Mouse (Mus musculus): ENCODE results near the gene Cacul1.

DNA sequence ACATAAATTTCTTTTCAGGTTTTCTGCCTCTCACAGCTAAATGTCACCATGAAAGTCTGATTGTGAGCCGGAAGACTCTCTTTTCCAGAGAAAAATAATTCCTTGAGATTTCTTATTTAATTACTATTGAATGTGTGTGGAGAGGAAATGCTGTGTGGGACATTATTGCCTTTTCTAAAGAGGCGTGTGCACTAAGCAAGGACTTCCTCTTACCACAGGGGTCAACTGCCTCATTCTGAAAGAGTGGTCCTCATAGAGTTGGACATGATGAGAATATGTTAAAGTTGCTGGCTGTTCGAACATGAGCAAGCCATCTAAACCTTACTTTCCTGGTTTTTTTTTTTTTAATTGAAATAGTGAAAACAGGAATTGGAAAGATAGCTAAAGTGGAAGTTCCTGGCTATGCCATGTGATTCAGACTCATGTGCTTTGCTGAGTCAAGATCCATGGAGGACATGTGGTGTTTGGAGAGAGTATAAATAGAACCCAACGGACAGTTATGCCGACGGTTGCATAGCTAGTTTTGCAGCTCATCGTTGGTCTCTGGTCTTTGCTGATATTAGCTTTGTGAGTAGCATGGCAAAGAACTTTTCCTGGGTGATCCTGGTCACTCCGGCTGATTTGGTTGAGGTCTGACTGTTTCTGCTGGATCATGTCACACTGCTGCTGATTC is 17.3 kb upstream of the Cacul1 start:
- TF ChIP-seq POLR2A (IDR thresholded peaks at IDR 0.05; ENCODE audit: control insufficient read depth, extremely low read depth, insufficient read depth, low read length, poor library complexity) (no peak), CTCF (IDR thresholded peaks at IDR 0.05; ENCODE audit: borderline replicate concordance, control insufficient read depth, extremely low read depth, insufficient read depth, low read length, poor library complexity) (no peak)

All from thymus, adult 2 months (tissue).